Mouse (Mus musculus) midbrain, embryonic 10.5 days (tissue): Measurements from ENCODE around the gene Trpm3. TPM values are rescaled to one million over a fixed set of nuclear protein-coding genes. Genes with fewer than 3 reads are reported as not detected.
A peak's percentile ranks its signal among the peaks of the same experiment; 100 is the strongest.

ENCODE experiments used
- DNase-seq: peaks from one replicate; pipeline ENCODE4 v3.0.0-alpha.2; 2017; ENCODE audit warnings: low spot score
- H3K27ac ChIP-seq: fragments of 300-500 bp; sonication (generic); replicated peaks from 2 replicates; pipeline ENCODE4 v1.5.1; 2016; ENCODE audit warnings: mild to moderate bottlenecking
- H3K27me3 ChIP-seq: fragments of 300-500 bp; sonication (generic); 2 replicates; pipeline ENCODE4 v1.6.1; 2016; ENCODE audit warnings: low read depth, mild to moderate bottlenecking; ENCODE audit not compliant: poor library complexity, severe bottlenecking
- H3K36me3 ChIP-seq: fragments of 300-500 bp; sonication (generic); 2 replicates; pipeline ENCODE4 v1.6.1; 2016; ENCODE audit warnings: mild to moderate bottlenecking, moderate library complexity
- H3K4me1 ChIP-seq: fragments of 300-500 bp; sonication (generic); 2 replicates; pipeline ENCODE4 v1.6.1; 2016
- H3K4me3 ChIP-seq: fragments of 300-500 bp; sonication (generic); 2 replicates; pipeline ENCODE4 v1.5.1; 2016; ENCODE audit warnings: mild to moderate bottlenecking, moderate library complexity
- H3K9me3 ChIP-seq: fragments of 300-500 bp; sonication (generic); replicated peaks from 2 replicates; pipeline ENCODE4 v1.6.1; 2016; ENCODE audit warnings: mild to moderate bottlenecking
- WGBS: fragments of 180-500 bp; shearing (Covaris S2); methylation state at CpG from one replicate; pipeline ENCODE4 v1.1.7; 2016; 5-methylcytosine and 5-hydroxymethylcytosine counted together
- polyA plus RNA-seq: library from polyadenylated mRNA; unstranded; fragments of >200 nt; fragmentation: Nextera tagmentation; extraction: Ambion mirVana; gene quantifications from 2 replicates; pipeline ENCODE4 v1.2.1, GENCODE M21; 2016

The Trpm3 gene
- polyA plus RNA-seq, 1 experiment from 2014 or later: 4.4 TPM

GRCm38 (mm10) chr19:22451290-22451689 lies 312.4 kb downstream of the Trpm3 start:
- H3K4me1 ChIP-seq: peaks cover 28% of the 10 kb centered on the region
- no peak overlapping the region for H3K4me3 ChIP-seq
- H3K27ac ChIP-seq: no peak overlapping the region
- no peaks in the 10 kb centered on the region for H3K9me3 ChIP-seq
- peaks cover 15% of the 10 kb centered on the region for H3K27me3 ChIP-seq
- DNase-seq: no peak
- H3K36me3 ChIP-seq: no peaks in the 10 kb centered on the region
- 89% methylated on average over 5 of the region's 5 CpGs for WGBS

DNA sequence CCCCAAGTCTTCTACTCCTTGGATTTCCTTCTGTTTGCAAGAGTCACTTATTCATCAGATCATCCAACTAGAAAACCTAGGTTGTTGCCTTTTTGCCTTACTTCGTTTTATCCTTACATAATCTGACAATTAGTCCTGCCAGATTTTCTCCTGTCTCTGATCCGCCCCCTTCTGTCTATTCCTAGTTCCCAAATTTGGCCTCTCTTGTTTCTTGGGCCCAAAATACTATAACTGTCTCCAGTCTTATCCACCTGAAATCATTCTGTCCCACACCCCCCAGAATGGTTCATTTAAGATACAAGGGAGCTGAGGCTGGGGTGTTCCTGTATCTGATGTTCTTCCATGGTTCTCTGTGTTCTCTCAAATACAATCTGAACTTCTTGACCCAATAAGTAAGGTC lies 318.1 kb downstream of the Trpm3 start:
- Histone ChIP-seq H3K4me3 (no peak overlapping the region), H3K27ac (no peak overlapping the region), H3K27me3 (no peaks in the 10 kb centered on the region), H3K9me3 (no peaks in the 10 kb centered on the region), H3K36me3 (no peaks in the 10 kb centered on the region), H3K4me1 (no peaks in the 10 kb centered on the region)
- no peak for DNase-seq
- 84% methylated on average over 2 of the region's 2 CpGs for WGBS

DNA sequence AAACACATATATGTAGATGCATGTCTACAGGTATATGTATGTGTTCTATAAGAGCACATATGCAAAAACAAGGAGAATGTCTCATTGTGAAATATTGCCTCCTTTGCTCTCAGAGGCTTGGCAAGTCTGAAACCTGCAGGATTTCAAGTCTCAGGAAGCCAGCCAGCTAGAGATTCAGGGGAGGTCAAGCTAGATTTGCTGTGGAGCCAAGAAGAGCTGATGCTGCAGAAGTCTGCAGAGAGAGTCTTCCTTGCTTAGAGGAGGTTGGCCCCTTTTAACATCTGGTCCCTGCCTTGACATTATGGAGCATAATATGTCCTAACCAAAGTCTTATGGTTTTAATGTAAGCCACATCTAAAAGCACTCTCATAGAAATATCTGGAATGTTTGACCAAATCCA lies 323.2 kb downstream of the Trpm3 start:
- DNase-seq: no peak
- no peak overlapping the region for H3K27ac ChIP-seq
- no peak overlapping the region for H3K4me3 ChIP-seq
- H3K9me3 ChIP-seq: no peaks in the 10 kb centered on the region
- H3K4me1 ChIP-seq: no peaks in the 10 kb centered on the region
- H3K27me3 ChIP-seq: no peaks in the 10 kb centered on the region
- H3K36me3 ChIP-seq: no peaks in the 10 kb centered on the region

- Histone ChIP-seq H3K4me3 (no peak overlapping the region), H3K27ac (no peak overlapping the region), H3K9me3 (no peaks in the 10 kb centered on the region), H3K36me3 (no peaks in the 10 kb centered on the region), H3K4me1 (no peaks in the 10 kb centered on the region), H3K27me3 (no peaks in the 10 kb centered on the region)
- 62% methylated on average over 3 of the region's 3 CpGs for WGBS
- no peak for DNase-seq
Observed at GRCm38 (mm10) chr19:22463506-22463905, 324.7 kb downstream of the Trpm3 start.

- H3K27me3 ChIP-seq: no peaks in the 10 kb centered on the region
- H3K4me3 ChIP-seq: no peak overlapping the region
- DNase-seq: no peak
- no peaks in the 10 kb centered on the region for H3K9me3 ChIP-seq
- no peaks in the 10 kb centered on the region for H3K4me1 ChIP-seq
- H3K27ac ChIP-seq: no peak overlapping the region
- no peaks in the 10 kb centered on the region for H3K36me3 ChIP-seq
- WGBS: 79% methylated on average over 4 of the region's 4 CpGs
Observed at GRCm38 (mm10) chr19:22469608-22470007, 330.8 kb downstream of the Trpm3 start.

DNA sequence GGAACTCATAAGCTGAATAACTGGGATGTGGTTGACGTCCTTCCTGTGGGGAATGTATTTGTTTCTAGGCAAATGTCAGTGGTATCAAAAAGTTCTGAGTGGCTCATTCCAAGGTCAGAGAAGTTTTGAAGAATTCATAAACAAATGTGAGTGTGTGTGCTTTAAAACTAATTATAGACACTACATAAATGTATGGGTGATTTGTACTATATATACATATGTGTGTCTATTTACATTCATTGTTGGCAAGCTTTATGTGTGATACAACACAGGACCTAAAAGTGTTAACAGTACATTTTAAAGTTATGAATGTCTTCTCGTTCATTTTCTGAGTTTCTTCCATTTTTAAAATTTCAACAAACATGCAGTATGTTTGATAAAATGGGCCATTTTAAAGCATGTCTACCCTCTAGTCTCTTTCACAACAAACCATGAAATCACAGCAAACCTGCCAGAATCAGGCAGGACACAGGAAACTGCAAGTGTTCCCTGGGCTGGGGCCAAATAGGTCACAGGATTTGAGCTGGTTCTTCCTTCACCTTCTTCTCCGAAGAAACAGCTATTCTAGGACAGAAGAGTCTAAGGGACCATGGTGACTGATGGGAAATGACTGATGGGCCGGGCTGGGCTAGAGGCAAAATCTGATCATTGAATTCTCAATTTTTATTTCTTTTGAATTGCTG lies 334.3 kb downstream of the Trpm3 start:
- no peaks in the 10 kb centered on the region for H3K27me3 ChIP-seq
- no peaks in the 10 kb centered on the region for H3K36me3 ChIP-seq
- DNase-seq: no peak
- H3K4me1 ChIP-seq: no peaks in the 10 kb centered on the region
- no peak overlapping the region for H3K27ac ChIP-seq
- WGBS: 86% methylated on average over 4 of the region's 4 CpGs
- no peaks in the 10 kb centered on the region for H3K9me3 ChIP-seq
- H3K4me3 ChIP-seq: no peak overlapping the region

- Histone ChIP-seq H3K4me3 (no peak overlapping the region), H3K27me3 (no peaks in the 10 kb centered on the region), H3K9me3 (no peaks in the 10 kb centered on the region), H3K4me1 (no peaks in the 10 kb centered on the region), H3K27ac (no peak overlapping the region), H3K36me3 (no peaks in the 10 kb centered on the region)
- WGBS: 90% methylated on average over 6 of the region's 6 CpGs
- no peak for DNase-seq
Observed at GRCm38 (mm10) chr19:22478295-22478989, 339.6 kb downstream of the Trpm3 start.

DNA sequence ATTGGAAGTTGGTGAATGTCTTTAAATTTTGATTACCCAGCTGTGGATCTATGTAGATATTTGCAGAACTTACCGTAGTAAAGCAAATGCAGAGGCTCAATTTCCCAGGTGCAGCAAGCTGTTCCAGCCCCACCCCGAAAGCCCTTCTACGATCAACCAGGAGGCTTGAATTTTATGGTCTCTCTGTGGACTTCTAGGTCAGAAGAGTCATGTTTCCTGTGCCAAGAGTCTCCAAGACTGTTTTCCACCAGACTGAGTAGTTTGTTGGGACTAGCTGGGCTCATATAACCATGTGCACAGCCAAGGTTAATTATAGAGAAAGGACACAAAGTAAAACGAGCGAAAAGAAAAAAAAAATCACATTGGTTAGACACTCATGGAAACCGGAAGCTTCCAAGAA lies 364.6 kb downstream of the Trpm3 start:
- Histone ChIP-seq H3K27me3 (no peaks in the 10 kb centered on the region), H3K4me1 (no peaks in the 10 kb centered on the region), H3K9me3 (no peaks in the 10 kb centered on the region), H3K4me3 (no peak overlapping the region), H3K27ac (no peak overlapping the region), H3K36me3 (no peaks in the 10 kb centered on the region)
- WGBS: 93% methylated on average over 6 of the region's 6 CpGs
- no peak for DNase-seq

- no peaks in the 10 kb centered on the region for H3K36me3 ChIP-seq
Observed at GRCm38 (mm10) chr19:22518508-22518907, 379.7 kb downstream of the Trpm3 start.

DNA sequence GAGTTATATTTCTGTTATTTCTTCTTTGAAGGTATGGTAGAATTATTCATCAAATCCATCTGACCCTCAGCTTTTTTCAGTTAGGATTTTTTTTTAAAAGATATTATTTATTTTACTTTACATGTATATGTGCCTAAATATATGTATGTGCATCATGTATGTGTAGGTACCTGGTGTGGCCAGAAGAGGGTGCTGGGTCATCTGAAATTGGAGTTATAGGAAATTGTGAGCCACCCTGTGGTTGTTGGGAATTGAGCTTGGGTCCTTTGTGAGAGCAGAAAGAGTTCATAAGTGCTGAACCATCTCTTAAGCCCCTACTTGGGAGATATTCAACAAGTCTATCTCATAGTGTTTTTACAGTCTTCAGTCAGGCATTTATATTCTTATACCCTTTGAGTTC lies 389.1 kb downstream of the Trpm3 start:
- Histone ChIP-seq H3K9me3 (no peaks in the 10 kb centered on the region), H3K27me3 (no peaks in the 10 kb centered on the region), H3K4me1 (no peaks in the 10 kb centered on the region), H3K4me3 (no peak overlapping the region), H3K27ac (no peak overlapping the region), H3K36me3 (no peaks in the 10 kb centered on the region)
- DNase-seq: no peak

More at GRCm38 (mm10) chr19:22518508-22518907, 379.7 kb downstream of the Trpm3 start:
- Histone ChIP-seq H3K9me3 (no peaks in the 10 kb centered on the region), H3K4me3 (no peak overlapping the region), H3K27me3 (no peaks in the 10 kb centered on the region), H3K4me1 (no peaks in the 10 kb centered on the region), H3K27ac (no peak overlapping the region)
- 81% methylated on average over 6 of the region's 6 CpGs for WGBS
- DNase-seq: no peak

DNA sequence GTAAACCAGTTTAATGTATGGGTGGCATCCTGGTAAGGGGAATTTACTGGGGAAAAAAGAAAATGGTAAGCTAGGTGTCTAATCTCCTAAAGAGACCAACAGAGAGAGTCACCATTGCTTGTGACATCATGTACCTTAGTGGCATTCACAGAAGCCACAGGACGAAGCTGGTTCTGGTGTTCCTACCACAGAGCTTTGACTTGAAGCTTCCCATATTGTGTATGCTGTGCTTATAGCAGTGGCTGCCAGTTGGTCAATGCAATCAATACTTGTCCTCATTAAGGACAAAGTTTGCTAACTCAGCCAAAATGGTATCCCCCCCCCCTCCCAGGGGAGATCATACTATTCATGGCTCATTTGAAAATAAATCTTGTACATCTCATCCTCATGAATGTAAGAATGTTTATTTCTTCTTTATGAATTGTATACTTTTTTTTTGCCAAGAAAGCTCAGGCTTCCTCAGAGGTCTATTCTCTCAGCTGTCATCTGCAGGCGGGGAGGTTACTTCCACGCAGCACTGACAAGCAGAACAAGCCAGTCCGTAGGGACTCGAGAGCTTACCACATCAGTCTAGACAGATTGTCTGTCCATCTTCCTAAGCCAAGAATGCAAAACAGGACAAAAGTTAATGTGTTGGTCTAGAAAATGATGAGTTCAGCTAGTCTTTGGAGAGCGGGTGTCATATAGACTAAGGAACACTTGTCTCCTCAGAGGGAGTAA lies 404.3 kb downstream of the Trpm3 start:
- H3K4me3 ChIP-seq: no peak overlapping the region
- WGBS: 92% methylated on average over 6 of the region's 6 CpGs
- H3K27me3 ChIP-seq: no peaks in the 10 kb centered on the region
- no peaks in the 10 kb centered on the region for H3K36me3 ChIP-seq
- no peak overlapping the region for H3K27ac ChIP-seq
- H3K4me1 ChIP-seq: no peaks in the 10 kb centered on the region
- DNase-seq: no peak
- no peaks in the 10 kb centered on the region for H3K9me3 ChIP-seq

DNA sequence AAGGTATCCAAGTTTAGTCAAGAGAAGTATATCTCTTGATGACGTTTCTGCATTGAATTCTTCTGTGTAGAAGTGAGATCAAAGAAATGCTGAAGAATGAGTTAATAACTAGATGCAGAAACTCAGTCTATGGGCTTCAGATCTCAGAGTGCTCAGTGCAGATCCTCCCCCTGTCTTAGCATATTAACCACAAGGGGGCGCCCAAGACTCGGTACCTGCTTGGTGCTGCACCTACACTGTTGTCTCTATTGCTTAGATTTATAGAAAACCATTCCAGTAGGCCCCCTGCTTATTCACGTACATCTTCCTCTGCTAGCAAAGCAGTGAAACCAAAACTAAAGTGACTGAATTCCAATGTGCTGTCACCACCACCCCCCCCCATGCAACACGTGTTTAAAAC lies 413.3 kb downstream of the Trpm3 start:
- WGBS: 30% methylated on average over 5 of the region's 5 CpGs

GRCm38 (mm10) chr19:22554421-22554941 lies 415.6 kb downstream of the Trpm3 start:
- H3K27ac ChIP-seq: peak overlapping the region; percentile 34; the same call in 1 of the 2 replicates
- peak overlapping the region; percentile 16 for H3K4me3 ChIP-seq
- H3K4me1 ChIP-seq: peaks cover 18% of the 10 kb centered on the region
- H3K27me3 ChIP-seq: peaks cover 44% of the 10 kb centered on the region; the same call in 1 of the 2 replicates
- 10% methylated on average over 7 of the region's 7 CpGs for WGBS
- no peaks in the 10 kb centered on the region for H3K9me3 ChIP-seq
- no peaks in the 10 kb centered on the region for H3K36me3 ChIP-seq
- DNase-seq: peak; percentile 30

More for the DNA sequence above, 413.3 kb downstream of the Trpm3 start:
- Histone ChIP-seq H3K4me3 (no peak overlapping the region), H3K9me3 (no peaks in the 10 kb centered on the region), H3K27me3 (peaks cover 38% of the 10 kb centered on the region; the same call in 1 of the 2 replicates), H3K36me3 (no peaks in the 10 kb centered on the region), H3K4me1 (peaks cover 18% of the 10 kb centered on the region), H3K27ac (no peak overlapping the region)
- DNase-seq: peak; percentile 58
